Mouse (Mus musculus) left cerebral cortex, adult 8-10 months (tissue): ENCODE data around the gene Smg6. TPM values are rescaled to one million over a fixed set of nuclear protein-coding genes. Genes with fewer than 3 reads are reported as not detected.

Experiments
- DNase-seq, 2 experiments: peaks; one replicate each; pipeline ENCODE4 v3.0.0; 2022; ENCODE audit warnings: low spot score in 2 of 2
- total RNA-seq, 4 experiments: library from RNA; stranded (reverse); gene quantifications; 2 replicates each; pipeline ENCODE4 v1.2.4; 2022

The Smg6 gene
- total RNA-seq, 4 experiments from 2014 or later = 30.7 to 33.6 (median 31.9) TPM

DNA sequence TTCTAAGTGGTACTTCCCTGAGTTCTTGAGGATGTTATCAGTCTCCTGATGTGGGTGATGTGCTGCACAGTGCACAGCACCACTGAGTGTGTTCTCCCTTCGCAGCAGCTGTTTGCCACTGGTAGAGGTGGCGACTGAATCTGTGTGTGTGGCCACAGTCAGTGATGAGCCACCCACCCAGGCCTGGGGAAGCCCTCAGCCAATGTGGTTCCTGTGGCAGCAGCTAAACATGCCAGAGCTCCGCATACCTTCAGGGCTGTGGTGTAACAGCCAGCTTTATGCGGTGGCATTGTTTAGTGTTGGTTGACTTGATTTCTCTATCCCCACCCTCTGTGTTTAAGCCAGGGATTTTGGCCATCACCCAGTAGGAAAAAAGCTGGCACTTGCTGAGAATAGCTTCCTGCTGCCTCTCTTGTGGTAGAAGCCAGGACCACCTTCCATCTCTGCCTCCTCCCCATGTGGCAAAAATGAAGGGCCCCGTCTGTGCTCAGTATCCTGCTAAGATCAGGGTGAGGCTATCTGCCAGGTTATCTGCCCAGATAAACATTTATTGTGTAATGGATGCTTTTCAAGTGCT is 177.2 kb downstream of the Smg6 start:
- DNase-seq = no peak

DNA sequence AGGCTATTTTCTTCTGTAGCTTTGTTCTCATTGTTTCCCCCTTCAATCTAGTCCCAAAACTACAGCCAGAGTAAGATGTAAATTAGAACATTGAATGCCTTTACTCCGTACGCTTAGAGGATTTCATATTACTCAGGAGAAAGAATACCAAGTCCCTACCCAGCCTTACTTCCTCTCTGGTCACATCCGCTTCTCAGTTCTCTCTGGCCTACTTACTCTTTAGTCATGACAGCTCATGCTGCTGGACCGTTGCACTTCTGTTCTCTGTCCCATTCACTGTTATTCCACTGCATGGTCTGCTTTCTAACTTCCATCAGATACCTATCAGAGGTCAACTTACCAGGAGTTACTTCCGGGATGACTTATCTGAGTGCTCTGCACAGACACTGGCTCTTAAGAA is 181.0 kb downstream of the Smg6 start:
- DNase-seq = no peak

DNA sequence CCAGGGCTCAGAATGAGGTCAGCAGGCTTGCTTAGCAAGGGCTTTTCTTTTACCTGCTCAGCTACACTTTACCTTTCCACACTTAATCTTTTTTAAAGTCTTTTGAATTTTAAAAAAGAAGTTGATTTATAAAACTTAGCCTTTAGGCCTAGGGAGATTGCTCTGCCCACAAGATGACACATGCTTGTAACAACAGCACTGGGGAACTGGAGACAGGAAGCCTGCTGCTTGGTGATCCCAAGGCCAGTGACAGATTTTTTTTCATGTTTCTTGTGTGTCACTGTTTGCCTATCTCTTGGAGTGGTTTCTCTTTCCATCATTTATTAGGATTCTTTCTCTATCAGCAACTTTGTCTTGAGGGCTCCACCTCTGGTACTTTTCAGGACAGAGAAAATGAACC is 183.3 kb downstream of the Smg6 start:
- no peak for DNase-seq

DNA sequence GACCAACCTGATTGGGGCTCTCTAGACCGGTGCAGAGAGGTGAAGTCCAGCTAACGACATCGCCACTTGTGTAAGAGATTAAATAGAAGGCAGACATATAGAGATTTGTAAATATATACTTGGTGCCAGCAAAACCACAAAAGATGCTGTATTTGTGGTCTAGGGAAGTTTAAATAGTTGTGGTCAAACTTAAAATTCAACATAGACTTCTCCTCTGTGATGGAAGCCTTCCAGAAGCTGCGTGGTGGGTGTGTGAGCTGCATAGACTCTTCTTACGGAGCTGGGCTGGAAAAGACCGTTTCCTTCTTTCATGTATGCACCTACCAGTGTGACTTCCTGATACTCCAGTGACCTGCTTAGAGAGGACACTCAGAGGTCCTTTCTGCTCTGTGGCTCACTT is 190.8 kb downstream of the Smg6 start:
- no peak for DNase-seq

DNA sequence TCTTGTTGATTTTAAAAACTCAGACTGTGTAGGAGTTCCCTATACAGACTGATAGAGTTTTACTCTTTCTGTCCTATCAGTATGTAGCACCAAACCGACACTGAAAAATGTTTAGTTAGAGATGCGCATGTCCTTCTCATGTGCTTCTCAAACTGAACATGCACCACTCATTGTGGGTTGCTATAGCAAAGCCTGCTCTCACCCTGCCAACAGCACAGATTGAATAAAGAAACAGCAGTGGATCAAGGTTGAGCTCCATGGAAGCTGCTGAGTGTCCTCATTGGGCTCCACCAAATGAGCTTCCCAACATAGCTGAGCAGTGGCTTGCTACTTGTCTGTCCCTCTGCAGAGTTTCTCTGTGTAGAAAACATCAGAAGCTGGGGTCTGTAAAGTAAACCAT is 192.5 kb downstream of the Smg6 start:
- no peak for DNase-seq

DNA sequence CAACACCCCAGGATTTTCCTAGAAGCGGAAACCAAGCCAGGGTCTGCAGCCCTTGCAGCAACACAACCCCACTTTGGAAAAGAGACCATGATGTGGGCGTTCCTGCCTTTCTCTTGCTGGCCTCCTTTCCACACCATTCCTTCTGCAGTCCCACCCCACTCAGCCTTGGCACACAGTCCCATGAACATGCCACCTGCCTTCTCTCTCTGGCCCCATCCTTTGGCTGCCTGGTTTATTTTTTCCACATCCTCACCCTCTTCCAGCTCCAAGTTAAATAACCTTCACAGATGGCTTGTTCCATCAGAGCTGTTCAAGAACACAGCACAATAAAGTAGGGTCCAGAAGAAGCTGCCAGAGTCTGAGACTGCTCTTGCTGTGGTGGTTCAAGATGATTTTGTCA is 193.7 kb downstream of the Smg6 start:
- peak; percentile 25 to 77 for DNase-seq

DNA sequence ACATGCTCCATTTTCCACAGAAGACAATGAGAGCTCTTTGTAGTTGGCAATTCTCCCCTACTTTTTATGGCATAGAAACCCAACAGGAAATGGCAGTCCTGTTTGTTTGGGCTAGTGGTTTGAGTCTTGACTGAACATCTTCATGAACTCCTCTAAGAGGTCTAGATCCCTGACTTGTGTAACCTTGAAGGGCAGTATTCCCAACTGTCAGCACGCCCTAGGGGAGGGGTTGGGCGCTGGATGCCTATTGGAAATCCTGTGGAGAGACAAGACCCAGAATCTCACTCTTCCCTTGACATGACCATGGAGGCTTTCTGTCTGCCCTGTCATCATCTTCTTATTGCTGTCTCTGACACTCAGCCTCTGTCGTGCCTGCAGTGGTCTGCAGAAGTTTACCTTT is 194.2 kb downstream of the Smg6 start:
- no peak for DNase-seq

DNA sequence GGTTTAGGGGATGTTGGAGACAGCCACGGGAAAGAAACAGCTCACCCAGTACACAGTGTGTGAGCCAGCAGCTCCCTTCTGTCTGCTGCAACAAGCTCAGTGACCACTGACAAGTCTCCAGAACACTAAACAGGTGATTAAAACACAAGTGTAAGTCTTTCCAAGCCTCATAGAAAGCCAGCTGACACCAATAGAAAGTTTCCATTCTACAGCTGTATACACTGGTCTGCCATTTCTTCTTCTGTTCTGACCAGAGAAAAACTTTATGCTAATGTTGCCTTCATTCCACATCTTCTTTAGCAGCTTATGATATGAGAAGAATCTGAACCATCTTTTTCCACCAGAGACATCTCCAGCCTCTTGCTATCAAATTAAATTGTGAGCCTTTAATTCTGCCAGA is 195.7 kb downstream of the Smg6 start:
- DNase-seq = no peak

DNA sequence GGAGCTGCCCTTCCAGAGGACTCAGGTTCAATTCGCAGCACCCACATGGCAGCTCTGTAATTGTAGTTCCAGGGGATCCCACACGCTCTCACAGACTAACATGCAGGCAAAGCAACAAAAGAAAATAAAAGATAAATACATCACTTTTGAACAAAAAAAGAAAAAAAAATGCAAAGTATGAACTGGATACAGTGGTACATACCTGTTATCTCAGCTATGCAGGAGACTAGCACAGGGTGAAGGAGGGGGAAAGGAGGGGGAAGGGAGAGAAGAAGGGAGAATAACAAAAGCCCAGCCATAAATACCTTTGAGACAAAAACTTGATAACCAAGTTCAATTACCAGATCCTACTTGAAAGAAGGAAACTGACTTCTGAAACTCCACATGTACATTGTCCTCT is 198.8 kb downstream of the Smg6 start:
- DNase-seq = no peak

DNA sequence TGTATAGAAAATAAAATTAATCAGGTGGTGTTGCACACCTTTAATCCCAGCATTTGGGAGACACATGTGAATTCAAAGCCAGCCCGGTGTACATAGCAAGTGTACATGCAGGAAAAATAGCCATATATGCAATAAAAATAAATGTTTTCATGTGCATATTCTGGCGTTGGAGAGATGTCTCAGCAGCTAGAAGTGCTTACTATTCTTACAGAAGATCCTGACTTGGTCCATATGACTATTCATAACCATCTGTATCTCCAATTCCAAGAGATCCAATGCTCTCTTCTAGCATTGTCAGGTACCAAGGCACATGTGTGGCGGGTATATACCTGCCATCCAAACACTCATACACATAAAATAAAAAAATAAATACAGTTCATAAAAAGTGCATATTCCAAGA is 200.8 kb downstream of the Smg6 start:
- DNase-seq = no peak

DNA sequence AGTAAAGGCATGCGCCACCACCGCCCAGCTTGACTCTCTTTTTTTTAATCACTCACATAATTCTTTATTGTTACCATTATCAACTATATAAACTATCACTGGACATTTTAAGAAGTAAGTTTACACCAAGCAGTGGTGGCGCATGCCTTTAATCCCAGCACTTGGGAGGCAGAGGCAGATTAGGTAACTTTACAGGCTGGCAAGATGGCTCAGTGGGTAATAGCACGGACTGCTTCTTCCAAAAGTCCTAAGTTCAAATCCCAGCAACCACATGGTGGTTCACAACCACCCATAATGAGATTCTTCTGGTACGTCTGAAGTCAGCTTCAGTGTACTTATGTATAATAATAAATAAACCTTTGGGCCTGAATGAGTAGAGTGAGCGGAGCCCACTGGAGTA is 203.9 kb downstream of the Smg6 start:
- DNase-seq = no peak

DNA sequence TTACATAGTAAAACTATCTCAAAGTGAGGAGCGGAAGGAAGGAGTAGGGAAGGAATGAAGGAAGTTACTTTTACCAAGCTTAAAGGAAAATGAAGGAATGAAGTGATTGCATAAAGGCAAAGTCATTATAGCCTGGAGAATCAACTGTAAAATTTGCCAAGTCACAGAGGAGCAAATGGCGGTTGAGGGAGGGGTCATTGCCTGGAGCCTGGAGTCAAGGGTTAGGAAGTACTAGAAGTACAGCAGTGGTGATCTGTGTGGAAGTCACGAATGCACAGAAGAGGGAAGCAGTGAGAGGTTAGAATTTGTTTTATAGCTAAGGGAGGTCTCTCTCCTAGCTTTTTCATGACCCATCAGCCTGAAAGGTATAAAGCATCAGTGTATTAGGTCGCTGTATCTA is 205.7 kb downstream of the Smg6 start:
- no peak for DNase-seq

DNA sequence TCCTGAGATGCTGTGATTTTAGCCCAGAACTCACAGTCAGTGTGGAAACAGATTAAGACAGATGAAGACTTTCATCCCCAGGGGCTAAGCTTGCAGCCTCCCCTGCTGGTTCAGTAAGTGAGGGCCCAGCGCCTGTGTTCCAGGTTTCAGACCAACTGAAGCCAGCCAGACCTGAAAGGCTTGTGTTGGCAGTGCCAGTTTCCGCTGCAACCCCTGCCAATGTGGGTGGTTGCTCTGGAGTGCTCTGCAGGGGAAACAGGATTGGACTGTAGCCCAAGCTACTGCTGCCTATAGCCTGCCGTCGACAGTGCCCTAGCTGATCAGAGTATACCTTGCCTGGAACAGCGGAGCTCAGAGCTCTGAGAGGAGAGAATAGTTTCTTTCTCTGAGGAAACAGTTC is 206.7 kb downstream of the Smg6 start:
- peak in 1 of 2 experiments; percentile 62 for DNase-seq

DNA sequence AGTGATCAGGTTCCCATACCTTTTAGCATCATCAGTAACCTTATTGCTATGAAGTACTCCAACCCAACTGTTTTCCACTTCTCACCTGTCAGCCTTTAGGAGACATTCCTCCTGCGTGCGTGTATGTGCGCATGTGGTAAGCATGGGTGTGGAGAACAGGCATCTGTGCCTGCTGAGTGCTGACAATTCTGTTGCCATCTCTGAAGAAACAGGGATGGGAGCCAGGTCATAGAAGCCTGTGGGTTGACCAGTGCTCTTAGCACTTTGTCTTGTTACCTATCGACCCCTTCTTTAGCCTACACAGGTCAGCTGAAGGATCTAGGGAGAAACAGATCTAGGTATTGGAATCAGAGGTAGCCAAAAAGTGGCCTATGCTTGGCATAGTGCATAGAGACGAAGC is 207.8 kb downstream of the Smg6 start:
- DNase-seq = no peak

DNA sequence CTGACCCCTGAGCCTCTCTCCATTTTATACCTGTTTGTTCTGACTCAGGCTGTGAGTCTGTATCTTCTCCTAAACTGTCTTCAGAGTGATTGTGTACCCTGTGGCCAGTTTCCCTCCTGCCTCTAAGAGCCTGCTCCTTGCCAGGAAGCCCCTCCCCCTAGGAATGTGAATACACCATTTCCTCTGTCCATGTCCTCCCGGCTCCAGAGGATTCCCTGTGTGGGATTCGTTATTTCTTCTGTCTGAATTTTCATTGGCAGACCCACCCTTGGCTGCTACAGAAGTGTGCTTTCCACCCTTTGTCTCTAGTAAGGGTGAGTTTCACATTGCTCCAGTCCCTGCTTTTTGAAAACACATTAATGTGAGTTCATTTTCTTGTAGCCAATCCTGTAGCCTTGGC is 208.3 kb downstream of the Smg6 start:
- no peak for DNase-seq

DNA sequence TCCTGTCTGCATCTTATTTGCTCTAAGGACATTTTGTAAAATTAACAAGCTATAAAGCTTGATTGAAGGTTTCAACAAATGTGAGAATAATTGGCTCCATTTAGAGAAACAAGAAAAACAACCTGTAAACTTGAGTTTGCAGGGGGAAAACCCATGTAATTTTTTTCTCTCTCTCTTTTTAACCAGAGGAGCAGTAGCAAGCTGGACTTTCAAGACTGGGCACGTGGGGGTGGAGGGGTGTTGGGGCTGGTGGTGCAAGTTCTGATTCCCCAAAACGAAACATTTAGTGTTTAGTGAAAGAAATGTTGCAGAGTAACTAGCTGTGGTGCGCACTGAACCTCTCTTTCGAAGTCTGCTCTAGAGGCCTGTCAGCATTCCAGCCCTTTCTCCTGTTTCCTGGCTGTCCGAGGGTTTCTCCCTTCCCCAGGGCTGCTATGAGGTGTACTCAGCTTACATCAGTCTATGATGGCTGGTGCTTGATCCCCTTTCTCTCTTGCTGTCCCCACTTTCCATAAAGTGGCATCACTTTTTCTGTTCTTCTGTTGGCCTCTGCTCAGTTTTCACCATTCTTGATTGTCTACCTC is 209.0 kb downstream of the Smg6 start:
- no peak for DNase-seq

DNA sequence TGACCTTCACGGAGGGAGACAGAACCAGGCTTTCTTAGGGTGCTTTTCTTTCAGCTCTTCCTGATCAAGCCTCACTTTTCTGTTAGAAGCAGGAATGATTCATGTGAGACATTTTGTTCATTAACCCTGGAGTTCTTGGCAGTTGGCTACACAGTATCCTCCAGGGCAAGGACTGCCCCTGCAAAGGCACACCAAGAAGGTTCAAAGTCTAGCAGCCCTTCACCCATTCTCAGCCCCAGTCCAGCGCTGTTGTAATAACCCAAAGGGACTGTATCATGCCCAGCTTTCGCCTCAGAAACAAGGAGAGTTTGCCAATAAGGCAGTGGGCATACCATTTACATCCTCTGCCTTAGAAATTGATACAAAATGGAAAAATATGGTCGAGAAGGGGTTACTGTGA is 209.7 kb downstream of the Smg6 start:
- DNase-seq = no peak

DNA sequence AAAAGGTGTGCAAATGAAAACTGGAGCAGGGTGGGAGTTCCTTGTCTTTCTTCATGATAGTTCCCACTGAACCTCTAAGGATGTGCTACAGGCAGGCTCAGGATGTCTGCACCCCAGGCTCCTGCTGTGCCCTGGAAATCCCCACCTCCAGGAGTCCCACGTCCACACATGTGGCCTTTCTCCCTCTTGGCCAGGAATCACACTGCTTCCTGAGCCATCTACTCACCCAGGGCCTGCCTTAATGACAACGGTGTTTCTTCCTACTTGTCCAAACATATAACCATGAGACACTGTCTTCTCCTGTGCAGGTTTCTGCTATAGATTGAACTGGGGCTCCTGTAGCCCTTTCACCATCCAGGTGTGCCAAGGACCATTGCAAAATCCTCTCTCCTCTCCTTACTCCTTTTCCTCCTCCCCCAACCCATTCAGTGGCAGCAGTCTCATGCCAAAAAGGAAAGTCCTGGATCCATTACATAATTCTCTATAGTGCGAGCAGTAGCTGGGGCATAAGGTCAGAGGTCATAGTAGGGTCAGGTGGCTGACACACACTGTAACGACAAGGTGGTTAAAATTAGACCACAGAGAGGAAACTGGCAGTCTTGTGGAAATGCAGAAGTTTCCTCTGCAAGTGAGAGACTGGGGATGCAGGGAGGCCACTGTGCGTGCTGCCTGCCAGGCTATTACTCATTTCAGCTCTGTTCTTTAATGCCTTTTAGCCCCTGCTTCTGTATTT is 211.2 kb downstream of the Smg6 start:
- no peak for DNase-seq

DNA sequence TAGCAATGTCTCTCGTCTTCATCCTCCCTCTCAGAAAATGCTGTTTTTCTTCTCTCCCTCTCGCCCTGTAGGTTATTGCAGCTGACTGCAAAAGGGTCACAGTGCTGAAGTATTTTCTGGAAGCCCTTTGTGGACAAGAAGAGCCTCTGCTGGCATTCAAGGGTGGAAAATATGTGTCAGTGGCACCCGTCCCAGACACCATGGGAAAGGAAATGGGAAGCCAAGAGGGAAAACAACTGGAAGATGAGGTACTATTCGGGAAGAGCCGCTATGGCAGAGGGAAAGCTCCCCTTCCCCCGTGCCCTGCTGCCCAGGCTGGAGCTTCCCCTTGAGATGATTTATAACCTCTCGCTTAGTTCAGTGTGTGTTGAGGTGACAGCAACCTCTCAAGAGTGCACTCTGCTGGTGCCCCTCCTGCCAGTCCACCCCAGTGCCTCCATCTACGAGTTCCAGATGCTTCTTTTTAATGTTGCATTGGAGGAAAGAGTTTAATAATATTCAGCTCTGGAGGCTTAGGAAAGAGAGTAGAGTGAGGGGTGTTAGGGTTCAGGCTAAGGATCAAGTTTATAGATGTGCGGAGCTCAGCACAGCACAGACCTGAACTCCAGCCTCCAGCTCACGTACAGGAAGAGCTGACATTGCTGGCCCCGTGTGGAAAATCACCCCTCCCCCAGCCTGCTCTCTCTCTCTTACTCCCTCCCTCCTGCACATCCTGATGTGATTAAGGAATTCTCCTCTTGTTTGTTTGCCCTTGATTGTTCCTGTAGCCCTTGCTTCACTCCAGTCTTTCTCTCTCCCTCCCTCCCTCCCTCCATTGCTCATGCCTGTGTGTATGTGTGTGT is 213.7 kb downstream of the Smg6 start:
- no peak for DNase-seq

DNA sequence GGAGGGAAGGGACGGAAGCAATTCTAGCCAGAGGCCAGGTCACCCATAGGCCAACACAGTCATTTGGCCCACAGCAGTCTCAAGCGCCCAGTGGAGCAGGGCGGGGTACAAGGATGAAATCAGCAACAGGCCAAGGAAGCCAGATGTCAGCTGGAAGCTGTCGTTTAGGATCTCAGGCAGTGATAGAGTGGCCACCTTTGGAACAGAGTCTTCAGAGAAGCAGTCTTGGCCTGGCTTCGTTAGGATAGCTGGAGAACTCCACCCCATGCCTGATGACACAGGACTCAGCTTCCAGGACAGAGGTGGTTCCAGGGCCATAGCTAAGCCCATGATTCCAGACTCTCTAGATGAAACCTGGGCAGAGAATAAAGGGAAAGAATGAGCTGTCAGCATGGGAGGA is 214.8 kb downstream of the Smg6 start:
- DNase-seq = no peak

DNA sequence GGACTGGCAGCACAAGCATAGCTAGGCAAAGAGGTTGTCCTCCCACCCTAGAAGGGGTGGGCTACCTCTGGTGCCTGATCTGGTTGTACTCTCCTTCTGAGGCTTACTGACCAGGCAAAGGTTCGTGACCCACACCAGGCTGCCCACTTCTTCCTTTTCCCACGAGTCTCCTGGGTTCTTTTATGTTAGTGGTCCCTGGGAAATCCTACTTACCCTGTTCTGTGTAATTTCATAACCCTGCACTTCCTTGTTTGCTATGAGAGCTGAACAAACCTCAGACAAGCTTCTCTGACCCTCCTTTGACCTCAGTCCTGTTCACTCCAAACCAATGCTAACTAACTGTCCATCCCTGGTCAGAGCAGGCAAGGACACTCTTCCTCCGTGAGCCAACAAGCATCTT is 215.4 kb downstream of the Smg6 start:
- no peak for DNase-seq

DNA sequence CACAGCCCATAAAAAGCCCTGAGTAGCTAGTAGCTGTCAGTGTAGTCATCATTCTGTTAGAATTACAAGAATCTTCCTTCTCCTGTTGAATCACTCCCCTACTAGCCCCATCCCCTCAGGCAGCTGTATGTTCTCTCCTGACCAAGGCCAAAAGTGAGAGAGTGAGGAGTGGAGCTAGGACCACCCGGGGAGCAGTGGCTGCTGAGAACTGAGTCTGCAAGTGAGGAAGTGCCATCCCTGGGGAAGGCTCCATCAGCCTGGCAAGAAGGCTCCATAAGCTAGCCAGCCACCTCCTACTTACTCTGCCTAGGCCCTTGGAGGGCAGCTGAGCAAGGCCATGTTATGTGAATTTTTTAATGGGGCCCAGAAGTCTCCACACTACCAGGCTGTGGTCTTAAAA is 216.3 kb downstream of the Smg6 start:
- no peak for DNase-seq
